Mouse (Mus musculus) kidney, adult 2 months (tissue): ENCODE results near the gene Mfap1b. TPM values are rescaled to one million over a fixed set of nuclear protein-coding genes. Genes with fewer than 3 reads are reported as not detected.

Source experiments
- DNase-seq: peaks from one replicate; pipeline ENCODE4 v3.0.0; 2021
- H3K27ac ChIP-seq: fragments of 200-500 bp; 2 replicates; pipeline ENCODE4 v1.5.1; 2012; ENCODE audit warnings: low read depth, low read length, control low read depth, inconsistent platforms; ENCODE audit not compliant: insufficient read depth
- H3K27me3 ChIP-seq: fragments of 200-500 bp; replicated peaks from 2 replicates; pipeline ENCODE4 v1.6.1; 2012; ENCODE audit warnings: mild to moderate bottlenecking, moderate library complexity, low read length, inconsistent platforms; ENCODE audit not compliant: control insufficient read depth, insufficient read depth
- H3K36me3 ChIP-seq: fragments of 200-500 bp; 2 replicates; pipeline ENCODE4 v1.6.1; 2012; ENCODE audit warnings: mild to moderate bottlenecking, moderate library complexity, low read length, inconsistent platforms; ENCODE audit not compliant: control insufficient read depth, insufficient read depth
- H3K4me1 ChIP-seq: fragments of 200-500 bp; 2 replicates; pipeline ENCODE4 v1.6.1; 2011; ENCODE audit warnings: low read length; ENCODE audit not compliant: control insufficient read depth, insufficient read depth
- H3K4me3 ChIP-seq: fragments of 200-500 bp; 2 replicates; pipeline ENCODE4 v1.5.1; 2011; ENCODE audit warnings: mild to moderate bottlenecking, low read depth, low read length, control low read depth; ENCODE audit not compliant: insufficient read depth
- CTCF ChIP-seq: fragments of 200-500 bp; conservative IDR thresholded peaks from 2 replicates; pipeline ENCODE4 v1.5.1; 2011; ENCODE audit warnings: low read depth, mild to moderate bottlenecking, control low read depth, low read length, moderate library complexity, mixed read lengths; ENCODE audit not compliant: insufficient read depth, insufficient read length
- POLR2A ChIP-seq: fragments of 200-500 bp; IDR thresholded peaks from one replicate; pipeline ENCODE4 v1.6.1; 2011; ENCODE audit warnings: low read depth, low read length, control low read depth
- WGBS: fragments of 180-500 bp; shearing (Covaris S2); methylation state at CpG from one replicate; pipeline ENCODE4 v1.1.7; 2018; 5-methylcytosine and 5-hydroxymethylcytosine counted together
- polyA plus RNA-seq: library from polyadenylated mRNA; depleted of rRNA; stranded (reverse); fragments of >200 nt; gene quantifications from 2 replicates; pipeline ENCODE4 v1.2.3, GENCODE M21; 2012

The Mfap1b gene
- polyA plus RNA-seq, 1 experiment, result 4.9 TPM

- WGBS, result 12% methylated on average over 8 of the region's 8 CpGs
- H3K4me3 ChIP-seq, result peak overlapping the region; percentile 70
- no peak for TF ChIP-seq CTCF
- TF ChIP-seq POLR2A, result no peak
These were observed 30.9 kb downstream of the Mfap1b start for GRCm38 (mm10) chr2:121443068-121443349.

GRCm38 (mm10) chr2:121442259-121443067 is 31.4 kb downstream of the Mfap1b start:
- peak overlapping the region; percentile 70 for H3K4me3 ChIP-seq
- H3K27ac ChIP-seq, result no peak overlapping the region; the same call in 1 of the 2 replicates
- no peak for TF ChIP-seq CTCF
- TF ChIP-seq POLR2A, result no peak
- H3K27me3 ChIP-seq, result no peaks in the 10 kb centered on the region
- peaks cover 24% of the 10 kb centered on the region for H3K4me1 ChIP-seq
- peaks cover 4% of the 10 kb centered on the region for H3K36me3 ChIP-seq
- WGBS, result under 1% methylated on average over 30 of the region's 30 CpGs
- peak; percentile 94 for DNase-seq

More at GRCm38 (mm10) chr2:121443068-121443349, 30.9 kb downstream of the Mfap1b start:
- peak; percentile 14 for DNase-seq
- Histone ChIP-seq H3K27ac (no peak overlapping the region), H3K4me1 (peaks cover 24% of the 10 kb centered on the region), H3K36me3 (peaks cover 2% of the 10 kb centered on the region; the same call in 1 of the 2 replicates), H3K27me3 (no peaks in the 10 kb centered on the region)

GRCm38 (mm10) chr2:121441800-121442199 is 32.1 kb downstream of the Mfap1b start:
- DNase-seq, result no peak
- H3K4me3 ChIP-seq, result peak overlapping the region; percentile 70
- 11% methylated on average over 11 of the region's 11 CpGs for WGBS
- H3K27me3 ChIP-seq, result no peaks in the 10 kb centered on the region
- no peak for TF ChIP-seq POLR2A
- TF ChIP-seq CTCF, result no peak
- peaks cover 6% of the 10 kb centered on the region for H3K36me3 ChIP-seq
- H3K27ac ChIP-seq, result no peak overlapping the region
- peaks cover 24% of the 10 kb centered on the region for H3K4me1 ChIP-seq

GRCm38 (mm10) chr2:121440834-121441605 is 32.8 kb downstream of the Mfap1b start:
- Histone ChIP-seq H3K27me3 (no peaks in the 10 kb centered on the region), H3K27ac (no peak overlapping the region), H3K36me3 (peaks cover 6% of the 10 kb centered on the region), H3K4me1 (peaks cover 24% of the 10 kb centered on the region), H3K4me3 (no peak overlapping the region)
- DNase-seq, result peak; percentile 15
- WGBS, result 57% methylated on average over 5 of the region's 5 CpGs
- TF ChIP-seq CTCF (no peak), POLR2A (no peak)

- Histone ChIP-seq H3K27ac (peak overlapping the region; percentile 24; the same call in 1 of the 2 replicates), H3K27me3 (no peaks in the 10 kb centered on the region), H3K36me3 (peaks cover 11% of the 10 kb centered on the region), H3K4me3 (no peak overlapping the region), H3K4me1 (peaks cover 24% of the 10 kb centered on the region)
- WGBS, result 50% methylated on average over 4 of the region's 4 CpGs
- TF ChIP-seq POLR2A (no peak), CTCF (no peak)
- peak; percentile 89 for DNase-seq
These were observed 34.1 kb downstream of the Mfap1b start for GRCm38 (mm10) chr2:121439746-121440145.

- Histone ChIP-seq H3K27me3 (no peaks in the 10 kb centered on the region), H3K4me3 (no peak overlapping the region), H3K27ac (no peak overlapping the region), H3K4me1 (peaks cover under 1% of the 10 kb centered on the region; the same call in 1 of the 2 replicates), H3K36me3 (peaks cover 30% of the 10 kb centered on the region)
- 100% methylated on average over 1 of the region's 1 CpGs for WGBS
- DNase-seq, result no peak
- TF ChIP-seq POLR2A, result no peak
- TF ChIP-seq CTCF, result no peak
These were observed 39.0 kb downstream of the Mfap1b start for GRCm38 (mm10) chr2:121434854-121435253.

- no peak for DNase-seq
- H3K27ac ChIP-seq, result no peak overlapping the region
- no peaks in the 10 kb centered on the region; the same call in 1 of the 2 replicates for H3K4me1 ChIP-seq
- TF ChIP-seq CTCF, result no peak
- TF ChIP-seq POLR2A, result no peak
- H3K36me3 ChIP-seq, result peaks cover 15% of the 10 kb centered on the region
- 93% methylated on average over 2 of the region's 2 CpGs for WGBS
- H3K4me3 ChIP-seq, result no peak overlapping the region
- H3K27me3 ChIP-seq, result no peaks in the 10 kb centered on the region
These were observed 48.0 kb downstream of the Mfap1b start for GRCm38 (mm10) chr2:121425890-121426289.
